Comparison of ENCODE assay signal across 8 mouse cellular contexts in the genomic region with DNA sequence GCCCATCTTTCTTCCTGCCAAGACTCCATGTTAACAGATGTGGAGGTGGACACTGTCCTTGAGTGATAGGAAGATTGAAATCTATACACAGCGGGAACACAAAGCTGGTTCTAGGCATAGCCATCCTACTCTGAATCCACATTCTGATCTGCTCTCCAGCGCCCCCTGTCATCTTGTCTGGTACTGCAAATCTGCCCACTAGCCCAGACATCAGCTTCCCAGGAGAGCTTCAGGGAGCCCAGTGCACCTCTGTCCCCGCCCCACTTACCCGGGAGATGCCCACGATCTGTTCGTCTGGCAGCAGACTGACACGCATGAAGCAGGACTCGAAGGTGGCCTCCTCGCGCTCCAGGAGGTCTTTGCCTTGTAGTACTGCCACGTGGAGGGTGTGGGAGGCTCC. TPM values are rescaled to one million over a fixed set of nuclear protein-coding genes. Genes with fewer than 3 reads are reported as not detected.
DNase-seq lines count a peak whose midpoint lies in the region; ATAC-seq and TF ChIP-seq lines count a peak whose summit lies in the region.

No protein-coding gene starts in this region.

- WGBS in liver, adult 2 months = 18% methylated on average over 11 of the region's 11 CpGs
- WGBS in liver, embryonic 12.5 days (ENCODE audit: insufficient replicate concordance) = 7% methylated on average over 11 of the region's 11 CpGs

- no peak overlapping the region for H3K27ac ChIP-seq in liver, adult 2 months (replicated peaks; ENCODE audit: insufficient read depth, low read depth, low read length)
- H3K27ac ChIP-seq in liver, embryonic 12.5 days = no peak overlapping the region

- DNase-seq in liver, adult 2 months (ENCODE audit: extremely low read depth, low read depth, low spot score) = no peak
- peak; percentile 50 for DNase-seq in T-cell, adult 2 months (ENCODE audit: low spot score)
- peak; percentile 75 for DNase-seq in cerebellum, adult 8-10 months
- peak; percentile 72 for DNase-seq in induced T-regulatory cell, adult 2 months (ENCODE audit: low read depth)
- peak; percentile 37 to 45 for DNase-seq in lung, adult 18-20 months
- DNase-seq in retina, postnatal 7 days (ENCODE audit: low read depth, low spot score) = peak; percentile 53

- TF ChIP-seq POLR2A in liver, adult 2 months (IDR thresholded peaks at IDR 0.05; ENCODE audit: extremely low read depth, insufficient read depth, low read length) = no peak

- no peaks in the 10 kb centered on the region for H3K79me2 ChIP-seq in liver, adult 2 months (ENCODE audit: control insufficient read depth, insufficient read depth, low read length)

- no peak overlapping the region for H3K4me2 ChIP-seq in liver, embryonic 12.5 days

- H3K27me3 ChIP-seq in liver, adult 2 months (ENCODE audit: control insufficient read depth, insufficient read depth, low read length) = no peaks in the 10 kb centered on the region
- H3K27me3 ChIP-seq in liver, embryonic 12.5 days (replicated peaks) = peaks cover 42% of the 10 kb centered on the region

- no peak overlapping the region; the same call in 1 of the 2 replicates for H3K4me3 ChIP-seq in liver, adult 2 months (ENCODE audit: insufficient read depth, low read depth, low read length)
- no peak overlapping the region for H3K4me3 ChIP-seq in liver, embryonic 12.5 days

- peak; percentile 71 for TF ChIP-seq CTCF in liver, adult 2 months (IDR thresholded peaks at IDR 0.05; ENCODE audit: low read depth, low read length)

- H3K36me3 ChIP-seq in liver, adult 2 months (ENCODE audit: control insufficient read depth, insufficient read depth, low read length) = no peaks in the 10 kb centered on the region
- H3K36me3 ChIP-seq in liver, embryonic 12.5 days = no peaks in the 10 kb centered on the region

- H3K4me1 ChIP-seq in liver, adult 2 months (ENCODE audit: control insufficient read depth, insufficient read depth, low read length) = no peaks in the 10 kb centered on the region
- H3K4me1 ChIP-seq in liver, embryonic 12.5 days = peaks cover 9% of the 10 kb centered on the region; the same call in 1 of the 2 replicates

- H3K9ac ChIP-seq in liver, adult 2 months (ENCODE audit: low read depth, low read length) = no peak overlapping the region
- no peak overlapping the region for H3K9ac ChIP-seq in liver, embryonic 12.5 days

- no peak for ATAC-seq in liver, embryonic 12.5 days
- no peak for ATAC-seq in inflammation-experienced regulatory T-cells, adult 6 months

- H3K9me3 ChIP-seq in liver, embryonic 12.5 days (replicated peaks) = no peaks in the 10 kb centered on the region

RNA-seq across cellular contexts. Expression of gene Rhod, which starts 17.0 kb away (rescaled TPM):
- total RNA-seq in liver, adult 2 months (2014; rRNA removed) = 23.9 and 33.7 TPM in 2 replicates
- 34.9 and 39.6 TPM in 2 replicates for polyA plus RNA-seq in liver, adult 2 months (2012; rRNA removed)
- 7.8 and 8.1 TPM in 2 replicates for polyA plus RNA-seq in liver, embryonic 12.5 days (2016; fragmentation: Nextera tagmentation; extraction: Ambion mirVana)
- 1 to 10 TPM in 2 of 3 experiments, under 1 TPM in 1; 0.75 to 2.5 (median 2.4) TPM for polyA plus RNA-seq in inflammation-experienced regulatory T-cells, adult 6 months (2017; shearing (Covaris generic))

RNA-seq across cellular contexts. Expression of gene Syt12, which starts 21.0 kb away (rescaled TPM):
- total RNA-seq in liver, adult 2 months (2014; rRNA removed) = 0.27 and 0.28 TPM in 2 replicates
- 0.47 and 0.91 TPM in 2 replicates for polyA plus RNA-seq in liver, adult 2 months (2012; rRNA removed)
- 0.35 and 0.42 TPM in 2 replicates for polyA plus RNA-seq in liver, embryonic 12.5 days (2016; fragmentation: Nextera tagmentation; extraction: Ambion mirVana)
- under 1 TPM in 1 of 3 experiments, not detected in 2; 0.20 TPM for polyA plus RNA-seq in inflammation-experienced regulatory T-cells, adult 6 months (2017; shearing (Covaris generic))

RNA-seq across cellular contexts. Expression of gene 2010003K11Rik, which starts 42.2 kb away (rescaled TPM):
- total RNA-seq in liver, adult 2 months (2014; rRNA removed) = 6.3 and 6.6 TPM in 2 replicates
- 5.4 and 7.5 TPM in 2 replicates for polyA plus RNA-seq in liver, adult 2 months (2012; rRNA removed)
- polyA plus RNA-seq in liver, embryonic 12.5 days (2016; fragmentation: Nextera tagmentation; extraction: Ambion mirVana) = not detected in 2 replicates
- not detected for polyA plus RNA-seq in inflammation-experienced regulatory T-cells, adult 6 months (2017; shearing (Covaris generic))

RNA-seq across cellular contexts. Expression of gene Pcx, which starts 54.0 kb away (rescaled TPM):
- total RNA-seq in liver, adult 2 months (2014; rRNA removed) = 266 and 269 TPM in 2 replicates
- polyA plus RNA-seq in liver, adult 2 months (2012; rRNA removed) = 237 and 274 TPM in 2 replicates
- 34.3 and 34.8 TPM in 2 replicates for polyA plus RNA-seq in liver, embryonic 12.5 days (2016; fragmentation: Nextera tagmentation; extraction: Ambion mirVana)
- polyA plus RNA-seq in inflammation-experienced regulatory T-cells, adult 6 months (2017; shearing (Covaris generic)) = 1 to 10 TPM in 1 of 3 experiments, under 1 TPM in 2; 0.67 to 1.3 (median 0.69) TPM

RNA-seq across cellular contexts. Expression of gene Kdm2a, which starts 58.1 kb away (rescaled TPM):
- 29.6 and 32.7 TPM in 2 replicates for total RNA-seq in liver, adult 2 months (2014; rRNA removed)
- 39.5 and 52.6 TPM in 2 replicates for polyA plus RNA-seq in liver, adult 2 months (2012; rRNA removed)
- polyA plus RNA-seq in liver, embryonic 12.5 days (2016; fragmentation: Nextera tagmentation; extraction: Ambion mirVana) = 25.4 and 28.1 TPM in 2 replicates
- polyA plus RNA-seq in inflammation-experienced regulatory T-cells, adult 6 months (2017; shearing (Covaris generic)) = 10 to 100 TPM; 67.5 to 97.8 (median 86.3) TPM
